Mouse (Mus musculus): ENCODE measurements at regions not wholly inside any gene's neighbourhood (a gene's known extent, or its start where the extent isn't known, plus 50 kb on each side); places are given as distances from the start of the nearest gene placed in this dataset.

DNA sequence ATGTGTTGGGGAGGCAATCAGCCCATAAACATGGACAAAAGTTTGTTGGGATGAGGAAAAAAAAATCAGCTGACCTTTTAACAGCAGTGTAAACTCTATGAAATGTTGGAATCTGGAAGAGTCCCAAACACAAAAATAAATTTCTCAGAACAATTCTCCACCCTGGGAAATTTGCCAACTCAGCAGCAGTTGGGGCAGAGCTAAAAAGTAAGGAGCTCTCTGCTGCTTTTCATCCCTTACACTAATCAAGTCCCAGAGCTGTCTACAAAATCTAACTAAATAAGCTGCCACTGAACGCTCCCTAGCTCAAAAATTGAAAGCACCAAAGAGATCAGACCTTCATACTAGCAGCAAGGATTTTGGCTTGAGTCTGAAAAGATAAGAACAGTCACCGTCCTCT, 176.6 kb upstream of the Egflam start:
- DNase-seq (ENCODE audit: low read depth) = no peak

DNA sequence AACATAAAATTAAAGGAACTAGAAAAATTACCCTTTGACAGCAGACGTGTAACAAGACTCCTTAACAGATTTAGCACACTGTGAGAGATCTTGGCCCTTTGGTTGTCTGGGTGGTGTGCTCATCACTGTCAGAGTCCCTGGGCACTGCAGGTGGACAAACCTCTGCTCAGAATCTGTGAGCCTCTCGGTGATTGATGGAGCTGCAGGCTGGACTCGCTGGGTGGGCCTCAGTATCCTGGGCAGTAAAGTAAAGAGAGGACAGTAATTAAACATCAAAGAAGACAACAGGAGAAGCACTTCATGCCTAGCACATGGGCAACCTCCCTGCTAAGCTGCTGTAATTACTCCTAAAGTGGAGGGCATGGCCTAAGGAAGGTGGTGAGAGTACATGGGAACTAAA, 180.2 kb upstream of the Egflam start:
- no peak for DNase-seq (ENCODE audit: low read depth)

DNA sequence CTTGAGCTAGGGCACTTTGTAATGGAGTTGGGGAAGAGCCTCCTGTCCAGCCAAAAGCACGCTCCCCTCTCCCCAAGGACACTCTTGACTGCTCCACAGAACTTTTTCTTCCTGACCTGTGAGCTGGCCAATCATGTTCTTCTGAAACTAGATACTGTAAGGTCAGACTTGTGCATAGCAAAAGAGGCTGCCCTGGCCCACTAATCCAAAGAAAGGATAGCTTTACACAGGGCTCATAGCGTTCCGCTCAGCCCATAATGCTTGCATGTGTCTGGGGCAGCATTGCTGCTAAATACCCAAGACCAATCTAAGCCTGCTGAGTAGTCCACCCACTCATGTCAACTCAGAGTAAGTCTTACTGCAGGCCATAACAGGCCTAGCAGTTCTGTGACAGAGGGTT, 189.0 kb upstream of the Egflam start:
- no peak for DNase-seq (ENCODE audit: low read depth)

DNA sequence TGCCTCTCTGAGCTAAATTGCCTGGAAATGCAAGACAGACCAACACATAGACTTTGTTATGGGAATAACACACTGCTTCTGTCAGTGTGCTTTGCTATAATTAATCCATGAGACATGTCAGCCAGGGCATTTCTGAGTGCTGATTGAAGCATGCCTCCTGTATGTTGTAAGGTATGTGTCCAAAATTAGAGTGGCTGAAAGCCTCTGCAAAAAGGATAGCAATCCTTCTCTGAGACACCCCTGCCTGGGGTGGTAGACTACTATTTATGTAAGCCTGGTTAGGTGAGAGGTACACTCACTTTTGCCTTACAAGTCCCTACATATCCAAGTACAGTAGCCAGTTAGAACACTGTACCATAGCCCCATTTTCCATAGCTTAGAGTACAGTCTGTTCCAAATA, 193.3 kb upstream of the Egflam start:
- no peak for DNase-seq (ENCODE audit: low read depth)

DNA sequence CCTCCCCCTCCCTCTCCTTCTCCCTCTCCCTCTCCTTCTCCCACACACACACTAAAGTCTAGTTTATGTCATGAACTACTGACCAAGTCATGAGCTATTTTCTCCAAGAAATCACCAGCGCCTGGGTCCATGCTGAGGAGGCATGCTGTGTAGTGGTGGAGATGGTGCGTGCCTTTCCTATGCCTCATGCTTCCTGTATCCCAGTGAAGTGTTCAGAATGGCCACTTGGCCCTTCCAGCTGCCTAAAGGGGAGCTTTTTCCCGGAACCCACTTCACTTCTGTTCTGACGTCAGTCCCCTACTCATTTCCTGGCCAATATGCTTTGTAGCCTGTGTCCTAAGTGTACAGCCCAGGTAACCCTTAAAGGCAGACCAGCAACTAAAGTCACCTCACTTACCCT, 199.1 kb upstream of the Egflam start:
- no peak for DNase-seq (ENCODE audit: low read depth)

DNA sequence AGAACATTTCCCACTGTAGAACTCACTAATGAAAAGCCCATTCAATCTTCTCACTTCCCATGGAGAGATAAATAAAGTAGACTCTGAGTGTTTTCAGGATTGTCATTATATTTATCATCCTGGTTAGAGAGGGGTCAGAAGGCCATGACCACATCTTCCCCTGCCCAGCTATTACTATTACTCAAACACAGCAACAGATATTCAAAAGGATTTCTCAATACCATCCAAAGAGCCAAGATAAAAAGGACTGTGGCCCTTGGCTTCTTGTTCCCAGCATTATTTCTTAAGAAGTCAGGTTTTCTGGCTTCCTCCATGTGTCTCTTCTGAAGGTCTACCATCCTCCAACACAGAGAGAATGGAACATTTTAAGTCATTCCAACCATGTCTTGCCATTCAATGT, 199.6 kb upstream of the Egflam start:
- no peak for DNase-seq (ENCODE audit: low read depth)

DNA sequence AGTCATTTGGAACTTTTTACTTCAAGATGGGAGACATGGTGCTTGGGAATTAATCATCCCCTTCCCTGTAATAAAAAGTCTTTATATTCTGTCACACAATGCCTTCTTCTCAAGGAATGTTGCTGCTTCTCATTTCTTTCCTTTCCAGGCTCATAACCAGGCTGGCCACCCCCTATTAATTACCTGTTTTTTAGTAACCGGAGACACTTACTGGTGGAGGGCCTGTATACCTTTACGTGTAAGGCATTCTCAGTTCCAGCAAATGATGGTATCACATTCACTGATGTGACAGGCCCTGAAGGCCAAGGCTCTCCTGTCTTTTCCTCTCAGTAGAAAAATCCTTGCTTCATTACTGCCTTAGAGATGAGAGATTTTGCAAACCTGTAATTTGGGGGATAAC, 203.3 kb upstream of the Egflam start:
- DNase-seq (ENCODE audit: low read depth) = no peak

DNA sequence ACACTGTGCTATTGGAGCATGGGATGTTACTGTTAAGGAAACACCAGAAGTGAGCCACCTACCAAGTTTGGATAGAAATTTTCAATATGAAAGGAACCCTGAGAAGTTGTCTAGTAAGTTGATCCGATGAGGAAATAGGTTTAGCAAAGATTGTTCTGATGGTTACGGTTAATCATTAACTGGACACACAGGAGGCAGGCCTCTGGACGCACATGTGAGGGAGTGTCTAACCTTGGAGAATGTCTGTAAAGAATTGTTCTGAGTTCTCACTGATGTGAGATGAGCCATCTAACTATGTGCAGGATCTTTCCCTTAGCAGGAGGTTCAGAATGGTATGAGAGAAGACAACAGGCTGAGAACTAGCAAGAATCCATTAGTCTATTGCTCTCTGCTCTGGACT, 205.8 kb upstream of the Gdnf start:
- DNase-seq (ENCODE audit: low read depth) = no peak

DNA sequence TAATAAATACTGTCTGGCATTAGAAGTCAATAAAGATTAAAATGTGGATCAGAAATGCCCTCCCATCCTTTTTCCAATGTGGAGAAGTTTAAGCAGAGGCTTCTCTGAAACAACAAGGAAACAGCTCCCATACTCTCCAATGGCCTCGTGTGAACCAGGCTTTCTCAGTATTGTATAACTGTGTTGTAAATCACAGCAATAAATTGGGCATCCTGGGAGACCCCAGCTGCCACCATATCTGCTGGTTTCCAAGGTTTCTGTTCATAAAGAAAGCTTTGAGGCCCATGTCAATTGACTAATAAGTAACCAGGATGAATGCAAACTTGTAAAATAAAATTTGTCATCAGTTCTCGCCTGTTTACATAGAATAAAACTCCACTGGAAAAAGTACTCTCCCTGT, 192.7 kb upstream of the Gdnf start:
- DNase-seq (ENCODE audit: low read depth) = no peak

DNA sequence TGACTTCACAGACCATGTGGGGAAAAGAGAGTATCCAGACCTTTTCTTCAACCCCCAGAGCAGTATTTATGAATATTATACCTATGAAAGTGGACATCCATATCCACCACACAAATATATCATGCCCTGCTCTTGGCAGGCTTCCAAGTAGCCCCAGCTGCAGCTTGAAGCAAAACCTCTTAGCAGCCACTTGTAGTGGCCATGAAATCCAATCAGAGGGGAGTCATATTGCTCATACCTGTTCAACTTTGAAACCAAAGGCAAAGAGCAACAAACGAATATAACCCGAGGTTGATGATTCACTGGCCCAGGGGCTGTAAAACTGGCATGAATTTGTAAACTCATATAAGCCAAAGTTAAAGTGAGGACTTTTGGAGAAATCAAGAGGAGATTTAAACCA, 187.6 kb upstream of the Gdnf start:
- DNase-seq (ENCODE audit: low read depth) = no peak

DNA sequence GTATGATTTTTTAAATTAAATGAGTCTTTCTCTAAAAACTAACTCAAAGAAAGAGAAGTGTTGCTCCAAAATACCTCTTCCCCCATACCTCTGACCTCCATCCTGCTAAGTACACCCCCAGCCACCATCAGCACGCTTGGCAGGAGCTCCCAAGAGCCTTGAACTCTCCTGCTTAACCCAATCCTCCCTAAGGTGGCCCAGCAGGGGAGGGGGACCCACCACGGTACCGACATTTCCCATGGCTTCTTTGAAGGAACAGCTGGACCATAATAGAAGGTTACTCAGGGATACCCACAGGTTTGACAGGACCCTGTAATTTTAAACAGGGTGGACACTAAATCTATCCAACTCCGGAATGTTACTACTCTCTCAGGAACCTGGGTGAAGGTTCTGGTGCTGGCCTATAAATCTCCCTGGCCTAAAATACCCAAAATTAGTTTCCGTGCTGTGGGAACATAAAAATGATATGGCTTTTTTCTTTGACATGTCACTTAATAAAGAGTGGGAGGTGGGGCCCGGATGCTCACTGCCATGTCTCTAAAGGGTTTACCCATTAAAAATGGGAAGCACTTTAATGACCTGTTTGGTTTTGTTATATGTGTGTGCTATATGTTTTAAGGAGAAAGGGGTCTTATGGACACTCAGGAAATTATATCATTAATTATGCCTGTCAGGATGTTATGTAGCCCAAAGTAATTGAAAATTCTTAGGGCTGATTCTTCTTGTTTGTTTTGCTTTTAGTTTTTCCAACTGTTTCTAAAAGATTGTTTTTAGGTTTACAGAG, 185.8 kb upstream of the Gdnf start:
- DNase-seq (ENCODE audit: low read depth) = no peak

DNA sequence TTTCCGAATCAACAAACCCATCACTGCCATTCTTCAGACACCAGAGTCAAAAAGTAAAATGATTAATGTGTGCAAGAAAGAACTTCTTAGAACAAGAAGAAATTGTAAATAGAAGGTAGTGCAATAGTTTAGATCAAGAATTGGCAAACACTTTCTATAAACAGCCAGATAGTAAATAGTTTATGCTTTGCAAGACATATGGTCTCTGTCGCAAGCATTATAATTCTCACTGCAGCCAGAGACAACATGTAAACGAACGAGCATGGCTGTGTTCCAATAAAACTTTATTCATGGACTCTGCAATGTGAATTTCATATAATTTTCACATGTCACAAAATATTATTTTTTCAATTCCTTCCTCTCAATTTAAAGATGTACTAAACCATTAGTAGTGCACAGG, 180.8 kb upstream of the Gdnf start:
- DNase-seq (ENCODE audit: low read depth) = no peak

DNA sequence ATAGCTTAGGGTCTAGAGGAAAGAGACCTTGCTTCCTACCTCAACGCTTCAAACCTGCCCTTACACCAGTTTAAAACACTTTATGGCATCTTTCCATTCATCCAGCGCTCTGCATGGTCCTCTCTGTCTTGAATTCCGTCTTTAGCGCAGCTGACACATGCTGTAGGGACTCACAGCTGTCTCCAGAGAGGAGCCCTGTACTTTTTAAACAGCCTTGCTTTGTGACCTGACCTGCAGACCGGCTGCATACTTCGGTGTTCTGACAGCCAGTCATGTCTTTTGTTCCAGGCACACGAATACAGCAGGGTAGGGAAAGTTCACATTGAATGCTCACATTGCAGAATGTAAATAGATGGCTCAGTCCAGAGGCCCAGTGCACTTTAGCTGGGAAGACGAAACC, 175.4 kb upstream of the Gdnf start:
- DNase-seq (ENCODE audit: low read depth) = no peak

DNA sequence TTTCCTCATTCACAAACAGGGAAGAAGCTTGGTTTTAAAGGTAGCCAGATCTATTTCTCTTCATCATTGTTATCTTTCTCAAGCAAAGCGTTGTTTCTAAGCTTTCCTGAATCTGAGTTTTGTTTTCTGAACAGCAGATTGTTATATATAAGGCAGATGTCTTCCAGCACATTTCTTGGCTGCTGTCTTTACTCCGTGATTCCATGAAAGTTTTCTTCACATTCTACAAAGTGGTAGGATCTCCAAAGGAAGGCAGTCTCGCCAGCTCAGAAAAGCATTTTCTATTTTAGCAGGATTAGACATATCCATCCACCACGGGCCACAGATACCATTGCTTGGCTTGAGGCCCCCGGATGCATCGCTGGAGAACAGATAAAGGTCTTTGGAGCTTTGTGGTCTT, 171.2 kb upstream of the Gdnf start:
- no peak for DNase-seq (ENCODE audit: low read depth)

DNA sequence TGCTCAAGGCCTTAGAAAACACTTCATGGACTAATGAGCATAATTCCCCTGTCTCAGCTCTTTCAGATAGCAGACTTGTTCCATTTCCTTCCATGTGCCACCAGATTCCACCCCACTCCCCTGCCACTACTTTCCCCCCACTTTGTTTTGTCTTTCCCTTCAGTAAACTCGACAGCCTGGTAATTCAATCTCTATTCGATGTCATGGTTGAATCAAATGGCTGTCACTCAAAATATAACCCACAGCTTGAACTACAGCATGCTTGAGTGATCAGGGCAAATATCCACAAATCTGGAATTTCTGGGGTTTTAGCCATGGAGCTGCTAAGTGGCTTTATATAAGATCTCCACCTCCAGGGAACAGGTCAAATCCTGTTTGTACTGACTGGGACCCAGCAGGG, 168.6 kb upstream of the Gdnf start:
- DNase-seq (ENCODE audit: low read depth) = no peak

DNA sequence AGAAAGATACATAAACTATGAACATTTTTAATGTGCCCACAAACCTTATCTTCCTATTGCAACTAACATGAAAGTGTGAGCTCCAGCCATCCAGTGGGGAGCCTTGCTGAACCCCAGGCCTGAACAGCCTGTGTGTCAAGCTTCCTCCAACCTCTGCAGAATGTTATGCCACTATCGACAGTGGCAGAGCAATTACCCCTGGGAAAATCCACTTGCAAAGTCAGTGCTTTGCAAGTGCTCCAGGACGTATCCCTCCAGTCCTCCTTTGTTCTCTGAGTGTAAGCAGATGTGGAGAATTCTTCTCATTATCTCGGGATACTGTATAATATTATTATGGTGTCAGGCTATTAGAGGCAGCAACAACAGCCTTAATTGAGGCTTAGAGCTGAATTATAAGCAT, 159.9 kb upstream of the Gdnf start:
- no peak for DNase-seq (ENCODE audit: low read depth)

DNA sequence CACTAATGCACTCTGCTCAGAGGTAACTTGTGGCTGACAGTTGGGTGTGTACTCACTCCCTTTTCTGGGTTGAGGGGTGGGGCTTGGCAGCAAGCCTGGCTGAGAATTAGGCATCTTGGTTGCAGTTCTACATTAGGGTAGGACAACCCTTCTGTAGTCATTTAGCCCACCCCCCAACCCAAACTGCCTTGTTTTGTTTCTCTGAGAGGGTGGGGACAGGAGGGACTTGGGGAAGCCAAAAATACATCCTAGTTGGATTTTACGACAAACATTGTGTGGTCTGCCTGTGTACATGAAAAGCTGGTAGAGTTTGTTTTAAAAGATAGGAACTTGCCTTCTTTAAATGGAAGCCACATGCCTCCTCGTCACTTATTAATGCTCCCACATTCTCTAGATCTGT, 146.8 kb upstream of the Gdnf start:
- DNase-seq (ENCODE audit: low read depth) = no peak

DNA sequence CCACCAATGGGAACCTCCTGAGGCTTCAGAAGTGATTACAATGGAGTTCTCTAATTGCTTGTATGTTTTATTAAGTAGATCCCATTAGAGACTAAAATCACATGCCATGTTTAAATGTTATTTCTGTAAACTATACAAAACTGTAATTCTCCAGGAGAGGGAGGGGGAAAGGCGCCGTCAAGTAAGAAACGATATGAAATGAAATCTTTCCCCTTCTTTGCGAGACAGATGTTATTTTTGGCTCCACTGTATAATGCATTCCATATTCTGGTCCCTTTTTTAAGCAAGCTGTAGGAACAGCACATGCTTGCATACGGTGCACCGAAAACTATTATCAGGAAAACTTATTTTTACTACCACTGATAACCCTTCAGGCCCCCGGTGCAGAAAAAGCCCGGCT, 141.0 kb upstream of the Gdnf start:
- no peak for DNase-seq (ENCODE audit: low read depth)

DNA sequence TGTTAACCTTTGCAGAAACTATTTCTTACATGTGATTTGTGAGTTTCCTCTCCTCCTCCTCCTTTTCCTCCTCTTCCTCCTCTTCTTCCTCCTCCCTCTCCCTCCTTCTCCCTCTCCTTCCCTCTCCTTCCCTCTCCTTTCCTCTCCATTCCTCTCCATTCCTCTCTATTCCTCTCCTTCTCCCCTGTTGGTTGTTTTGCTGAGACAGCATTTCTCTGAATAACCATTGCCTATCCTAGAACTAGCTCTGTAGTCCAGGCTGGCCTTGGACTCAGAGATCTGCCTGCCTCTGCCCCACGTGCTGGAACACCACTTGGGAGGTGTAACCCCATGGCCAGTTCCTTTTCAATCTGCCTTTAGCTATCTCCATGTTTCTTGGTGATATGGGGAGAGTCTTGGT, 133.7 kb upstream of the Gdnf start:
- DNase-seq (ENCODE audit: low read depth) = no peak

DNA sequence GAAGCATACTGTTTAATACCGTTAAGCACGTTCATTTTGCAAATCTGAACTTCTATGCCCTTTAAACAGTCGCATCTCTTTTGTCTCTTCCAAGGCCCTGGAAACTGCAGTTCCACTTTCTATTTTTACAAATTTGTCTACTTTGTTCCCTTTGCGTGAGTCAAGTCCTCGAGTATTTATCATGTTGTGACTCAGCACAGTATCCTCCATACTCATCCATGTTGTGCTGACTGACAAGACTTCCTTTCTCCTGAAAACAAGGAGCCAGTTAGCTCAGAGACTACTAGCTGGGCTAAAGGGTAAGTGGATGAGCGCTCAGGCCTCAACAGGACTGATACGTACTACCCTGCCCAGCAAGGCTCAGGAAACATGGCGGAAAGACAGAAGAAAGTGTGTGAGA, 131.9 kb upstream of the Gdnf start:
- no peak for DNase-seq (ENCODE audit: low read depth)

DNA sequence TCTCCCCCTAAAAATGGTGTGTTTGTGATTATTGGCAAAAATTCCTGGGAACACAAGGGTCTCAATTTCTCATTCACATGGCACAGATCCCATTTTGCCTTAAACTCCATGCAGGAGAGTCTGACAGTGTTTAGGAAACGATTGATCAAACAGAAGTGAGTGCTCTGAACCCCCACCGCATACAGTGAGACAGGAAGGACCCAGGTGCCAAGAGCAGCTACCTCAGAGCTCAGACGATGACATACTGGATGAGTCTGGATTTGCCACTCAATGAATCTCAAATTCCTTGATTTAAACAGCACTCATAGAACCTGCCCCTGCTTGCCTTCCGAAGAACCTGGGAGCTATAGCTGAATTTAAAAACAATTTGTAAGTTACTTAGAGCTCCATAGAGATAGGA, 129.6 kb upstream of the Gdnf start:
- DNase-seq (ENCODE audit: low read depth) = no peak

DNA sequence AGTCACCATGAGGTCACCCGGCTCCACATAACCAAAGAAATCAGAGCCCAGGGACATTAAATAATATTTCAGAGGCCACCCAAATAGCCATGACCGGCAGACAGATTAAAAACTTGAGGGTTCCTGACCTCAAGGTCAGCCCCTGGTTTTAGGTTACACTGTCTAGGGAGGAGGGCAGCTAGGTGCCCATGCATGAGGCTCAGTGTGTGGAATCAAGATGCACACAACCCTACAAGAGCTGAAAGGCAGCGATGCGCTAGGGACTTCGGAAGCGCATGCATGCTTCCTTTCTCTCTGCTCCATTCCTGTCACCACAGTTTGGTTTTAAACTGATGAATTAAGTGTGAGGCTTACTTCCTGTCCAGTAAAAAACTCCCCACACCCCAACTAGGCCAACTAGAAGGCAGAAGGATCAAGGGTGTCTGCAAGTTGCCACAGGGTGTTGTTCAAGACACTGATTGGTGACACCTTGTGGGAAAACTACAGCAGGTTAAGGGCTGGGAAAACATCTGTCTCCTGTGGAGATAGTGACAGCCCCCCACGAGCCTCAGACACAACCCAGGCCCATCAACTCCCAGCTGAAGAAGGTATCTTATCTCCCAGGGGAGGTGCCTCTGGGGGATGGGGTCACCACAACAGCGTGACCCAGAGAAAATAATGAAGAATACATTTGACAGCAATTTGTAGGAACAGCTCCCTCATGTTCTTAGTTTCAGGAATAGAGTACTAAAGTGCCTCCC, 127.2 kb upstream of the Gdnf start:
- DNase-seq (ENCODE audit: low read depth) = no peak

DNA sequence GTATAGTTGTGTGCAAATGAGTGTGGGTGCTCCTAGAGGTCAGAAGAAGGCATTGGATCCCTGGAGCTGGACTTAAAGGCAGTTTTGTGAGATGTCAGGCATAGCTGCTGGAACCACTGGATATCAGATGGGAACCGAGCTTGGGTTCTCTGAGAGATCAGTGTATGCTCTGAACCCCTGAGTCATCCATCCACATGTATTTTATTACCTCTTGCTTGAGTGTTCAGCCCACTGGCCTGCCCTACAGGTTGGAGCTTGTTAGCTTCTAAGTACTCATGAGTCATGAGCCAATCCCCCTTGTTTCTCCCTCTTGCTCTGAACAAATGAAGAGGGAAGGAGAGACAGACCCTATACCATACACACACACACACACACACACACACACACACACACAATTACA, 119.4 kb upstream of the Gdnf start:
- no peak for DNase-seq (ENCODE audit: low read depth)

DNA sequence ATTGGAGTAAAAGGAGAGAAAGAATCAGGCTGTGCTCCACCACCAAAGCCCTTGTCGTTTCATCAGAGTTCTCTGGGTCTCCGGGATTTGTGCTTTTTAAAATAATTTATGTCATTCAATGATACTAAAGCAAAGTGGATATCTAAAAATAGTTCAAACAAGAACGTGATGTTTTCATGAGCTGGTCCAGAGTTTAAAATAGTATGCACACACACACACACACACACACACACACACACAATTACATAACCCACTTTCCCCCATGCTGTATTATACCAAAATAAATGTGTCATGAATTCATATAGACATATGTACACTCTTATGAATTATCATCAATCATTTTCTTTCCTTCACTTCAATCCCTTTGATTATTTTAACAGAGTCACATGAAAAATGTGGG, 118.5 kb upstream of the Gdnf start:
- no peak for DNase-seq (ENCODE audit: low read depth)

Measured in induced T-regulatory cell, adult 2 months (primary cell).